Mouse (Mus musculus) ES-Bruce4 (cell line): Measurements from ENCODE around the gene Dlgap5. TPM values are rescaled to one million over a fixed set of nuclear protein-coding genes. Genes with fewer than 3 reads are reported as not detected.

Experiments
- H3K27ac ChIP-seq: 2 replicates; pipeline ENCODE4 v1.5.1; 2012; ENCODE audit warnings: low read length, inconsistent platforms; ENCODE audit not compliant: insufficient read depth
- H3K27me3 ChIP-seq: 2 replicates; pipeline ENCODE4 v1.6.1; 2012; ENCODE audit warnings: mild to moderate bottlenecking, low read length, inconsistent platforms; ENCODE audit not compliant: control insufficient read depth, poor library complexity, insufficient read depth, severe bottlenecking
- H3K36me3 ChIP-seq: 2 replicates; pipeline ENCODE4 v1.6.1; 2012; ENCODE audit warnings: inconsistent platforms, mild to moderate bottlenecking, low read length, moderate library complexity; ENCODE audit not compliant: control insufficient read depth, poor library complexity, insufficient read depth, severe bottlenecking
- H3K4me1 ChIP-seq: one replicate; pipeline ENCODE4 v1.8.1; 2011; ENCODE audit warnings: low read length; ENCODE audit not compliant: control insufficient read depth, insufficient read depth
- H3K4me3 ChIP-seq: 2 replicates; pipeline ENCODE4 v1.5.1; 2011; ENCODE audit warnings: low read depth, mild to moderate bottlenecking, low read length
- H3K9ac ChIP-seq: 2 replicates; pipeline ENCODE4 v1.6.1; 2012; ENCODE audit warnings: low read depth, mild to moderate bottlenecking, inconsistent platforms; ENCODE audit not compliant: poor library complexity, severe bottlenecking
- H3K9me3 ChIP-seq: replicated peaks from 2 replicates; pipeline ENCODE4 v1.6.1; 2012; ENCODE audit warnings: mild to moderate bottlenecking, low read length, inconsistent platforms; ENCODE audit not compliant: control insufficient read depth, poor library complexity, insufficient read depth, severe bottlenecking
- CTCF ChIP-seq: IDR thresholded peaks from one replicate; pipeline ENCODE4 v1.8.1; 2011; ENCODE audit warnings: low read depth, low read length
- EP300 ChIP-seq: IDR thresholded peaks from 2 replicates; pipeline ENCODE4 v1.6.1; 2011; ENCODE audit warnings: low read depth, low read length; ENCODE audit not compliant: insufficient read depth
- POLR2A ChIP-seq: IDR thresholded peaks from one replicate; pipeline ENCODE4 v1.8.1; 2011; ENCODE audit warnings: low read length; ENCODE audit not compliant: insufficient read depth
- polyA plus RNA-seq: library from polyadenylated mRNA; stranded (reverse); fragments of >200 nt; gene quantifications from 2 replicates; pipeline ENCODE4 v1.2.4, GENCODE M21; 2011; ENCODE audit warnings: low read depth; ENCODE audit not compliant: missing spikeins, insufficient read depth, insufficient read length

Gene Dlgap5
- polyA plus RNA-seq, 1 experiment = 141 TPM

DNA sequence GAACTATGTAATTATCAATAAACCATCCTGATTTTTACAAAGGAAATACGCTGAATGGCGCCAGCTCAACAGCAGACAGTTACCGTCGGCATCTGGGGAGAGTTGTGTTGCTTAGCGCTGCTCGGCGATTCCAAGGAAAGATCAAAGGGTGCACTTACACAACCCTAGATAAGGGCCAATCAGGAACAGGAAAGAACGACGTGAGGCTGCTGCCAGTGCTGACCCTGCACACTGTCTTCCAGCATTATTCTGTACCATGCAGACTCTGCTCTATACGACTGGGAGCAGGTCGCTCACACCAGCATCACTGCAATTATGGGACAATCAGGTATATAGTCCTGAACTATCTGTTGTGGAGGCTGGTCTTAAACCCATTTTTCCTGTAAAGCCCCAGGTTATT, 32.1 kb downstream of the Dlgap5 start:
- H3K9me3 ChIP-seq = no peaks in the 10 kb centered on the region
- H3K4me1 ChIP-seq = no peaks in the 10 kb centered on the region
- no peak overlapping the region for H3K27ac ChIP-seq
- TF ChIP-seq CTCF (no peak), POLR2A (no peak), EP300 (no peak)
- H3K4me3 ChIP-seq = no peak overlapping the region
- H3K36me3 ChIP-seq = peaks cover 37% of the 10 kb centered on the region
- no peaks in the 10 kb centered on the region for H3K27me3 ChIP-seq
- H3K9ac ChIP-seq = no peak overlapping the region

DNA sequence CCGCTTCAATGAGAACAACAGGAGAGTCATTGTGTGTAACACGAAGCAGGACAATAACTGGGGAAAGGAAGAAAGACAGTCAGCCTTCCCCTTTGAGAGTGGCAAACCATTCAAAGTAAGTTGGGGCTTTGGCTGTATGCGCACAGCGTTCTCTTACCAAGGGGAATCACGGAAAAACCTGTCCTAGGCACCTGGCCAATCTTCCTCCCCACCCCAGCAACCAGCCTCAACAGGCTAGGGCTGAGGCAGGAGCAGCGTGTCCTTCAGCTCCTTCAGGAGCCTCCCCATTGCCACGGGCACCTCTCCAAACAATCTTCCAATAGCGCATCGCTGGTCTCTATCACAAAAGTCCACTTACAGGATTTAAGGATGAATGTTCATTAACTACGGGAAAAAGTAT, 33.6 kb downstream of the Dlgap5 start:
- Histone ChIP-seq H3K27me3 (no peaks in the 10 kb centered on the region), H3K9me3 (no peaks in the 10 kb centered on the region), H3K4me3 (no peak overlapping the region), H3K27ac (no peak overlapping the region), H3K9ac (no peak overlapping the region), H3K36me3 (peaks cover 25% of the 10 kb centered on the region), H3K4me1 (no peaks in the 10 kb centered on the region)
- TF ChIP-seq POLR2A = no peak
- TF ChIP-seq CTCF = no peak
- no peak for TF ChIP-seq EP300

DNA sequence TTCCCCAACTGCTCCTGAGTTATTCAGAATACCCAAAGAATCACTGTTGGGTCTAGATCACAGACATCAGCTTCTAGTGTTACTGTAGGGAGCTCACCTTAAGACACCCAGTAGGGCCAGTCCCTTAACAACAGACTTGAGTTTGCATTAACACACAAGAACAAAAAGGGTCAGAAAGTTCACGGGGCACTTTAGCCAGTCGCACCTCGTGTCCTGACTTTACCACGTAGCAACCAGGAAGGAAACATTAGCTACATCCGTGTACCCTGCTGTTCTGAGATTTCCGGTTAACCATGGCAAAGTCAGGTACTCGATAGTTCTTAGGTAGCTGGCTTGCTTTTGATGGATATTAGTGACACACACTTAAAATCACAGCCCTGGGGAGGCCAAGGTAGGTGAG, 34.3 kb downstream of the Dlgap5 start:
- H3K9ac ChIP-seq = no peak overlapping the region
- H3K4me3 ChIP-seq = no peak overlapping the region
- H3K27me3 ChIP-seq = no peaks in the 10 kb centered on the region
- TF ChIP-seq POLR2A = no peak
- no peaks in the 10 kb centered on the region for H3K4me1 ChIP-seq
- no peak overlapping the region for H3K27ac ChIP-seq
- H3K9me3 ChIP-seq = no peaks in the 10 kb centered on the region
- H3K36me3 ChIP-seq = peaks cover 19% of the 10 kb centered on the region

DNA sequence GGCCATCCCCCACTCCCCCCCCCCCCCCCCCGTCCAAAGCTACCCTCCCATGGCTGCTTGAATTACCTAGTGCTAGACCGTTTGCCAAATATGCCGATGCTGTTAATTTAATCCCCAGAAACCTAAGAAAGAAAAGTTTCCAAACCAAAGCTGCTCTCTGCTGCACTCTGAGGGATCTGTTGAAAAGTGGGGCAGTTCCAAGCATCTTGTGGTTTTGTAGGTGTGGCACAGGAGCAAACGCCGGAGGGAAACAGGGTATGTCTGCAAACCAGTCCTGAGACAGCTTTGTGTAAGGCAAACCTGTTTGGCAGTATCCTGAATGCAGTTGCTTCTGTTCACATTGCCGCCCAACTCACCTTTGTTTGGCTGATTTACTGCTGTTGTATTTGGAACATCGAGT, 39.9 kb downstream of the Dlgap5 start:
- Histone ChIP-seq H3K27me3 (no peaks in the 10 kb centered on the region), H3K4me3 (no peak overlapping the region), H3K4me1 (no peaks in the 10 kb centered on the region), H3K9me3 (no peaks in the 10 kb centered on the region), H3K27ac (no peak overlapping the region), H3K9ac (no peak overlapping the region), H3K36me3 (no peaks in the 10 kb centered on the region)
- TF ChIP-seq CTCF (no peak), POLR2A (no peak), EP300 (no peak)

DNA sequence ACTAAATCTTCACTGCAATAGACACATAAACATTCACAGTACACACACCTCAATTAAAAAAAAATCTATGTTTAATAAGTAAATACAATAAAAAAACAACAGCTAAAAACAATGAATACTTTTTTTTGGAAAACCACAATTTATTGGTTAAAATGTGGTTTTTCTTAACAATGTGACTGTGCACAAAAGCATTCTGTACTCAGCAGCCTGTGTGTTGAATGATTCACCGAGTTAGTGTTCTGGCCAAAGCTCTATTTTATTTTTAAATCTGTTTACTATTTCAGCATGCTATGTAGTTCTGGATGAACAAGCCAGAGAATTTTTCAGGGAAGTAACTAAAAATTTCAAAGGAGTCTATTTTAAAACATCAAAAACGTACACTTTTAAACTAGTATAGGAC, 41.7 kb downstream of the Dlgap5 start:
- Histone ChIP-seq H3K4me3 (no peak overlapping the region), H3K36me3 (no peaks in the 10 kb centered on the region), H3K9me3 (no peaks in the 10 kb centered on the region), H3K27ac (no peak overlapping the region), H3K27me3 (no peaks in the 10 kb centered on the region), H3K9ac (no peak overlapping the region), H3K4me1 (no peaks in the 10 kb centered on the region)
- TF ChIP-seq CTCF (no peak), POLR2A (no peak), EP300 (no peak)

DNA sequence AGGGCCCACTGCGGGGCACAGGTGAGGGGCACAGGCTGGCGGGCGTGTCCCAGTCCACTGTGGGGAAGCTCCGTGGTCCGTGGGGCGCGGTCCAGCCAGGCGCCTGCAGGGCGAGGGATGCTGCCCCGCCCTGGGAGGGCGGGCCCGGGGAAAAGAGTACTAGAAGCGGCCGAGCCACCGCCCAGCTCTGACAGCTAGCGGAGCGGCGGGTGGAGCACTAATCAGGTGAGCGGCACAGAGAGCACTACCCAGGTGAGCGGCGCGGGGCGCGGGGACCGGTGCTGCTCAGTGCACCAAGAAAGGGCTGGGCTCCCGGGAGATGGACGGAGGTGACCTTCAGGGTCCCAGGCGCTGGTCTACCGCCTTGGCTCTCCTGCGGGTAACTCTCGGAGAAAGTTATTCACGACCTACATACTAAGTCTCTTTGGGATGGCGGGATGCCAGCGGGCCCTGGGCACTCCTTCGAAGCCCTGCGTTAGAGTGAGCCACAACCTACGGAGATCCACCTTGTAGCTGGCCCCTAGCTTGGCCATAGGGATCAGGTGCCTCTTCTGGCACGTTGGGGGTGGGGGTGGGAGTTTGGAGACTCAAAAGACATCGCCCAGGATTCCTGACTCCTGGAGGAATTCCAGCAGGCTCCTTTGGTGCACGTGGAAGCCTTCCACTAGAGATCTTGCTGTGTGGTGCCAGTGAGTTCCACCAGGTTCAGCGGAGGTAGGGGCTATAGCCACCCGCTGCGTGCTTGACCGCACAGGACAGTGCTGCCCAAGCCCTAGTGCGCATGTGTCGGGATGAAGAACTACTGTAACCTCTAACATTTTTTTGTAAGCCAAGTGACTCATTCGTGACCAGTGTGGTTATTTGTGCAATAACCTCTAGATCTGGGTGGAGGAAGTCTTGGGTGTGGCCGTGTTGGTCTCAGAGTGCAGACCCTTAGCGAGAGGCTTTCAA, 44.2 kb downstream of the Dlgap5 start:
- Histone ChIP-seq H3K4me1 (no peaks in the 10 kb centered on the region), H3K27ac (no peak overlapping the region), H3K27me3 (no peaks in the 10 kb centered on the region), H3K9ac (no peak overlapping the region), H3K36me3 (no peaks in the 10 kb centered on the region), H3K4me3 (peak overlapping the region; percentile 40), H3K9me3 (no peaks in the 10 kb centered on the region)
- no peak for TF ChIP-seq CTCF
- no peak for TF ChIP-seq EP300
- no peak for TF ChIP-seq POLR2A
